Mouse (Mus musculus) retina, adult 2 months (tissue): ENCODE data around the gene Rfx3.

Experiments used
- DNase-seq: peaks from one replicate; pipeline ENCODE4 v3.0.0-alpha.2; 2012; ENCODE audit warnings: low read depth, low spot score

Gene Rfx3

GRCm38 (mm10) chr19:27718931-27719330 lies 292.0 kb downstream of the Rfx3 start:
- DNase-seq: no peak

- DNase-seq: no peak
Measured at GRCm38 (mm10) chr19:27716274-27716673, 294.7 kb downstream of the Rfx3 start.
